Mouse (Mus musculus) embryonic facial prominence, embryonic 11.5 days (tissue): ENCODE measurements around the gene Evi2a. TPM values are rescaled to one million over a fixed set of nuclear protein-coding genes. Genes with fewer than 3 reads are reported as not detected.

Experiments used
- ATAC-seq: fragments of 200-750 bp; cut with Nextera tagmentation; replicated peaks from 2 replicates; pipeline ENCODE4 v1.8.0; 2017; ENCODE audit warnings: low read depth; ENCODE audit not compliant: insufficient number of reproducible peaks, low FRiP score, low TSS enrichment
- DNase-seq: peaks from one replicate; pipeline ENCODE4 v3.0.0-alpha.2; 2015; ENCODE audit warnings: low spot score
- H3K27ac ChIP-seq: fragments of 300-500 bp; sonication (generic); replicated peaks from 2 replicates; pipeline ENCODE4 v1.5.1; 2014; ENCODE audit warnings: mild to moderate bottlenecking, low read depth, low read length, control low read depth
- H3K27me3 ChIP-seq: fragments of 300-500 bp; sonication (generic); 2 replicates; pipeline ENCODE4 v1.6.1; 2014; ENCODE audit warnings: mild to moderate bottlenecking, low read length, moderate library complexity, mixed read lengths; ENCODE audit not compliant: control insufficient read depth, insufficient read depth
- H3K36me3 ChIP-seq: fragments of 300-500 bp; sonication (generic); replicated peaks from 2 replicates; pipeline ENCODE4 v1.6.1; 2014; ENCODE audit warnings: low read depth, mild to moderate bottlenecking, low read length, moderate library complexity, mixed read lengths; ENCODE audit not compliant: control insufficient read depth, insufficient read depth
- H3K4me1 ChIP-seq: fragments of 300-500 bp; sonication (generic); 2 replicates; pipeline ENCODE4 v1.6.1; 2014; ENCODE audit warnings: low read length, mixed read lengths; ENCODE audit not compliant: control insufficient read depth, insufficient read depth
- H3K4me2 ChIP-seq: fragments of 300-500 bp; sonication (generic); 2 replicates; pipeline ENCODE4 v1.6.1; 2014; ENCODE audit warnings: low read depth, mild to moderate bottlenecking, control low read depth, low read length, moderate library complexity
- H3K4me3 ChIP-seq: fragments of 300-500 bp; sonication (generic); 2 replicates; pipeline ENCODE4 v1.5.1; 2014; ENCODE audit warnings: low read depth, low read length, control low read depth
- H3K9ac ChIP-seq: fragments of 300-500 bp; sonication (generic); replicated peaks from 2 replicates; pipeline ENCODE4 v1.6.1; 2014; ENCODE audit warnings: mild to moderate bottlenecking, control low read depth, low read length
- H3K9me3 ChIP-seq: fragments of 300-500 bp; sonication (generic); replicated peaks from 2 replicates; pipeline ENCODE4 v1.6.1; 2016; ENCODE audit warnings: mild to moderate bottlenecking, low read length, inconsistent platforms, mixed read lengths; ENCODE audit not compliant: control insufficient read depth
- WGBS: fragments of 180-500 bp; shearing (Covaris S2); extraction: QIAGEN DNeasy Blood & Tissue Kit; methylation state at CpG from one replicate; pipeline ENCODE4 v1.1.7; 2014; 5-methylcytosine and 5-hydroxymethylcytosine counted together
- polyA plus RNA-seq: library from polyadenylated mRNA; unstranded; fragments of >200 nt; fragmentation: Nextera tagmentation; extraction: Ambion mirVana; gene quantifications from 2 replicates; pipeline ENCODE4 v1.2.1, GENCODE M21; 2014

Gene Evi2a
- polyA plus RNA-seq, 1 experiment from 2014 or later = 2.3 TPM

- no peak for DNase-seq
- ATAC-seq = no peak
- 96% methylated on average over 2 of the region's 2 CpGs for WGBS
- no peaks in the 10 kb centered on the region for H3K36me3 ChIP-seq
- no peak overlapping the region for H3K4me3 ChIP-seq
- no peaks in the 10 kb centered on the region for H3K27me3 ChIP-seq
- no peak overlapping the region for H3K27ac ChIP-seq
- H3K9ac ChIP-seq = no peak overlapping the region
- no peaks in the 10 kb centered on the region for H3K9me3 ChIP-seq
- H3K4me1 ChIP-seq = no peaks in the 10 kb centered on the region
- H3K4me2 ChIP-seq = no peak overlapping the region
These were observed 673 bp downstream of the Evi2a start for GRCm38 (mm10) chr11:79529736-79530135.

GRCm38 (mm10) chr11:79529226-79529625 is 1.2 kb downstream of the Evi2a start:
- no peak overlapping the region for H3K9ac ChIP-seq
- 96% methylated on average over 6 of the region's 6 CpGs for WGBS
- H3K4me2 ChIP-seq = no peak overlapping the region
- H3K36me3 ChIP-seq = no peaks in the 10 kb centered on the region
- no peak overlapping the region for H3K27ac ChIP-seq
- H3K27me3 ChIP-seq = no peaks in the 10 kb centered on the region
- no peaks in the 10 kb centered on the region for H3K9me3 ChIP-seq
- no peak overlapping the region for H3K4me3 ChIP-seq
- ATAC-seq = no peak
- H3K4me1 ChIP-seq = no peaks in the 10 kb centered on the region
- DNase-seq = no peak

- ATAC-seq (no peak), DNase-seq (no peak)
- no peaks in the 10 kb centered on the region for H3K4me1 ChIP-seq
- H3K27me3 ChIP-seq = no peaks in the 10 kb centered on the region
- H3K36me3 ChIP-seq = no peaks in the 10 kb centered on the region
- H3K27ac ChIP-seq = no peak overlapping the region
- H3K9ac ChIP-seq = no peak overlapping the region
- 92% methylated on average over 3 of the region's 3 CpGs for WGBS
- H3K4me2 ChIP-seq = no peak overlapping the region
- no peak overlapping the region for H3K4me3 ChIP-seq
- no peaks in the 10 kb centered on the region for H3K9me3 ChIP-seq
These were observed 1.8 kb downstream of the Evi2a start for GRCm38 (mm10) chr11:79528601-79529000.

GRCm38 (mm10) chr11:79527739-79528384 is 2.5 kb downstream of the Evi2a start:
- no peaks in the 10 kb centered on the region for H3K4me1 ChIP-seq
- no peaks in the 10 kb centered on the region for H3K27me3 ChIP-seq
- H3K9me3 ChIP-seq = no peaks in the 10 kb centered on the region
- H3K4me2 ChIP-seq = no peak overlapping the region
- no peaks in the 10 kb centered on the region for H3K36me3 ChIP-seq
- DNase-seq (no peak), ATAC-seq (no peak)
- no peak overlapping the region for H3K4me3 ChIP-seq
- WGBS = 89% methylated on average over 5 of the region's 5 CpGs
- H3K9ac ChIP-seq = no peak overlapping the region
- no peak overlapping the region for H3K27ac ChIP-seq

- H3K4me2 ChIP-seq = no peak overlapping the region
- H3K36me3 ChIP-seq = no peaks in the 10 kb centered on the region
- no peaks in the 10 kb centered on the region for H3K27me3 ChIP-seq
- WGBS = 81% methylated on average over 15 of the region's 15 CpGs
- no peak for ATAC-seq
- H3K27ac ChIP-seq = no peak overlapping the region
- H3K4me1 ChIP-seq = no peaks in the 10 kb centered on the region
- H3K4me3 ChIP-seq = no peak overlapping the region
- no peak overlapping the region for H3K9ac ChIP-seq
- no peaks in the 10 kb centered on the region for H3K9me3 ChIP-seq
- no peak for DNase-seq
These were observed 3.2 kb downstream of the Evi2a start for GRCm38 (mm10) chr11:79527015-79527738.

GRCm38 (mm10) chr11:79526549-79526948 is 3.9 kb downstream of the Evi2a start:
- Histone ChIP-seq H3K27ac (no peak overlapping the region), H3K4me3 (no peak overlapping the region), H3K4me1 (no peaks in the 10 kb centered on the region), H3K27me3 (no peaks in the 10 kb centered on the region), H3K9me3 (no peaks in the 10 kb centered on the region), H3K36me3 (no peaks in the 10 kb centered on the region), H3K9ac (no peak overlapping the region), H3K4me2 (no peak overlapping the region)
- DNase-seq = no peak
- no peak for ATAC-seq
- WGBS = 94% methylated on average over 3 of the region's 3 CpGs

GRCm38 (mm10) chr11:79524310-79524575 is 6.2 kb downstream of the Evi2a start:
- DNase-seq (no peak), ATAC-seq (no peak)
- WGBS = 89% methylated on average over 1 of the region's 1 CpGs
- no peak overlapping the region for H3K27ac ChIP-seq
- no peak overlapping the region for H3K9ac ChIP-seq
- H3K36me3 ChIP-seq = no peaks in the 10 kb centered on the region
- H3K9me3 ChIP-seq = no peaks in the 10 kb centered on the region
- H3K4me1 ChIP-seq = no peaks in the 10 kb centered on the region
- H3K27me3 ChIP-seq = no peaks in the 10 kb centered on the region
- no peak overlapping the region for H3K4me2 ChIP-seq
- H3K4me3 ChIP-seq = no peak overlapping the region

- no peaks in the 10 kb centered on the region for H3K36me3 ChIP-seq
- ATAC-seq (no peak), DNase-seq (no peak)
- H3K4me1 ChIP-seq = no peaks in the 10 kb centered on the region
- H3K9me3 ChIP-seq = no peaks in the 10 kb centered on the region
- H3K4me2 ChIP-seq = no peak within 1 kb of the TSS
- no peak within 1 kb of the TSS for H3K9ac ChIP-seq
- WGBS = 74% methylated on average over 10 of the region's 10 CpGs
- no peak within 1 kb of the TSS for H3K27ac ChIP-seq
- H3K4me3 ChIP-seq = no peak within 1 kb of the TSS
- H3K27me3 ChIP-seq = no peaks in the 10 kb centered on the region
These were observed 6.7 kb downstream of the Evi2a start, which contains the start of gene Evi2b for GRCm38 (mm10) chr11:79523560-79524309. Gene Evi2b, minus strand, starts transcription at chr11:79523762.
